Mouse (Mus musculus) ES-CJ7 (cell line): ENCODE data around the gene Dnase1.

Experiments
- DNase-seq: peaks from one replicate; pipeline ENCODE4 v3.0.0; 2011; ENCODE audit warnings: low read depth, low spot score

Dnase1 gene

GRCm38 (mm10) chr16:4036807-4037206 lies at the start of gene Dnase1:
Gene Dnase1 (plus strand): TSS chr16:4036942.
- no peak for DNase-seq

- DNase-seq, result no peak
Observed at GRCm38 (mm10) chr16:3988410-3988809, 48.3 kb upstream of the Dnase1 start.

GRCm38 (mm10) chr16:4003489-4004398 lies 33.0 kb upstream of the Dnase1 start, which contains the start of gene Slx4:
Gene Slx4 (minus strand): TSS chr16:4003770.
- peak; percentile 98 for DNase-seq

- DNase-seq, result no peak
Observed at GRCm38 (mm10) chr16:4012882-4013570, 23.7 kb upstream of the Dnase1 start.

GRCm38 (mm10) chr16:4014040-4014668 lies 22.6 kb upstream of the Dnase1 start:
- DNase-seq, result peak; percentile 91

- peak; percentile 48 for DNase-seq
Observed at GRCm38 (mm10) chr16:4016786-4017185, 20.0 kb upstream of the Dnase1 start.

- DNase-seq, result peak; percentile 39
Observed at GRCm38 (mm10) chr16:4017466-4017865, 19.3 kb upstream of the Dnase1 start.

GRCm38 (mm10) chr16:4021241-4021640 lies 15.5 kb upstream of the Dnase1 start:
- peak; percentile 51 for DNase-seq

- peak; percentile 85 for DNase-seq
Observed at GRCm38 (mm10) chr16:4022719-4023118, 14.0 kb upstream of the Dnase1 start.

GRCm38 (mm10) chr16:4026672-4027071 lies 10.1 kb upstream of the Dnase1 start:
- no peak for DNase-seq

GRCm38 (mm10) chr16:4027211-4027610 lies 9.5 kb upstream of the Dnase1 start:
- no peak for DNase-seq

GRCm38 (mm10) chr16:4029371-4029841 lies 7.3 kb upstream of the Dnase1 start:
- no peak for DNase-seq

GRCm38 (mm10) chr16:4030501-4030900 lies 6.2 kb upstream of the Dnase1 start:
- no peak for DNase-seq

GRCm38 (mm10) chr16:4031441-4032274 lies 5.1 kb upstream of the Dnase1 start:
- peak; percentile 47 for DNase-seq

GRCm38 (mm10) chr16:4032341-4032748 lies 4.4 kb upstream of the Dnase1 start:
- peak; percentile 21 for DNase-seq

- DNase-seq, result no peak
Observed at GRCm38 (mm10) chr16:4033971-4034370, 2.8 kb upstream of the Dnase1 start.

- DNase-seq, result no peak
Observed at GRCm38 (mm10) chr16:4034476-4034875, 2.3 kb upstream of the Dnase1 start.

GRCm38 (mm10) chr16:4035575-4035974 lies 1.2 kb upstream of the Dnase1 start:
- no peak for DNase-seq

GRCm38 (mm10) chr16:4037690-4038089 lies 948 bp downstream of the Dnase1 start:
- DNase-seq, result no peak

- no peak for DNase-seq
Observed at GRCm38 (mm10) chr16:4040206-4040605, 3.5 kb downstream of the Dnase1 start.

- DNase-seq, result no peak
Observed at GRCm38 (mm10) chr16:4041646-4042045, 4.9 kb downstream of the Dnase1 start.
